Mouse (Mus musculus) cerebellum, adult 2 months (tissue): ENCODE measurements around the gene Zcchc7.

ENCODE experiments used
- CTCF ChIP-seq: fragments of 200-500 bp; IDR thresholded peaks from 2 replicates; pipeline ENCODE4 v1.5.1; 2011; ENCODE audit warnings: low read depth, mild to moderate bottlenecking, control low read depth, low read length, moderate library complexity, borderline replicate concordance; ENCODE audit not compliant: insufficient read depth
- POLR2A ChIP-seq: fragments of 200-500 bp; IDR thresholded peaks from 2 replicates; pipeline ENCODE4 v1.6.1; 2011; ENCODE audit warnings: low read length, control low read depth, borderline replicate concordance; ENCODE audit not compliant: insufficient read depth

GRCm38 (mm10) chr4:44922466-44923128 is 166.9 kb downstream of the Zcchc7 start:
- TF ChIP-seq CTCF, result no peak
- no peak for TF ChIP-seq POLR2A
